Mouse (Mus musculus): Measurements from ENCODE around the gene Sdf2. TPM values are rescaled to one million over a fixed set of nuclear protein-coding genes. Genes with fewer than 3 reads are reported as not detected.

Sdf2 gene
- polyA plus RNA-seq, 1 experiment from 2014 or later, result 103 TPM

- Histone ChIP-seq H3K9me3 (ENCODE audit: control insufficient read depth, low read length) (no peaks in the 10 kb centered on the region), H3K4me1 (replicated peaks; ENCODE audit: control insufficient read depth, insufficient read depth) (no peaks in the 10 kb centered on the region), H3K27ac (replicated peaks) (no peak within 1 kb of the TSS), H3K27me3 (ENCODE audit: control insufficient read depth, insufficient read depth, low read length) (no peaks in the 10 kb centered on the region), H3K4me2 (replicated peaks; ENCODE audit: low read depth) (no peak within 1 kb of the TSS), H3K4me3 (ENCODE audit: low read depth, low read length) (no peak within 1 kb of the TSS), H3K9ac (ENCODE audit: low read length) (no peak within 1 kb of the TSS), H3K36me3 (ENCODE audit: control insufficient read depth, insufficient read depth, low read length) (peaks cover 12% of the 10 kb centered on the region)
- TF ChIP-seq CTCF (IDR thresholded peaks at IDR 0.05; ENCODE audit: low read depth), result no peak
- TF ChIP-seq EP300 (optimal IDR thresholded peaks at IDR 0.05), result no peak
- DNase-seq (ENCODE audit: low spot score), result no peak
- ATAC-seq (ENCODE audit: low FRiP score, low TSS enrichment), result no peak
- WGBS, result 89% methylated on average over 4 of the region's 4 CpGs
These were observed 45.1 kb downstream of the Sdf2 start, which contains the start of gene BC030499 for GRCm38 (mm10) chr11:78290654-78291053. Gene BC030499, plus strand, starts transcription at chr11:78290841.

GRCm38 (mm10) chr11:78294585-78294984 is 49.0 kb downstream of the Sdf2 start:
- Histone ChIP-seq H3K4me2 (replicated peaks; ENCODE audit: low read depth) (no peak overlapping the region), H3K27me3 (ENCODE audit: control insufficient read depth, insufficient read depth, low read length) (no peaks in the 10 kb centered on the region), H3K36me3 (ENCODE audit: control insufficient read depth, insufficient read depth, low read length) (no peaks in the 10 kb centered on the region; the same call in 1 of the 2 replicates), H3K4me1 (replicated peaks; ENCODE audit: control insufficient read depth, insufficient read depth) (no peaks in the 10 kb centered on the region), H3K9ac (ENCODE audit: low read length) (no peak overlapping the region), H3K4me3 (ENCODE audit: low read depth, low read length) (no peak overlapping the region), H3K27ac (replicated peaks) (no peak overlapping the region), H3K9me3 (ENCODE audit: control insufficient read depth, low read length) (no peaks in the 10 kb centered on the region)
- TF ChIP-seq CTCF (IDR thresholded peaks at IDR 0.05; ENCODE audit: low read depth) (no peak), EP300 (optimal IDR thresholded peaks at IDR 0.05) (no peak)
- ATAC-seq (ENCODE audit: low FRiP score, low TSS enrichment), result no peak
- DNase-seq (ENCODE audit: low spot score), result no peak
- 95% methylated on average over 6 of the region's 6 CpGs for WGBS

- peak; percentile 31; the same call in 1 of the 2 replicates for ATAC-seq (ENCODE audit: low FRiP score, low TSS enrichment)
- Histone ChIP-seq H3K4me1 (replicated peaks; ENCODE audit: control insufficient read depth, insufficient read depth) (no peaks in the 10 kb centered on the region), H3K9ac (ENCODE audit: low read length) (0 out of 2 replicates have a peak overlapping the region, but pooled peaks have one; percentile 5), H3K27me3 (ENCODE audit: control insufficient read depth, insufficient read depth, low read length) (no peaks in the 10 kb centered on the region), H3K4me2 (replicated peaks; ENCODE audit: low read depth) (peak overlapping the region; percentile 79), H3K4me3 (ENCODE audit: low read depth, low read length) (peak overlapping the region; percentile 64), H3K27ac (replicated peaks) (no peak overlapping the region), H3K9me3 (ENCODE audit: control insufficient read depth, low read length) (no peaks in the 10 kb centered on the region), H3K36me3 (ENCODE audit: control insufficient read depth, insufficient read depth, low read length) (peaks cover 3% of the 10 kb centered on the region; the same call in 1 of the 2 replicates)
- DNase-seq (ENCODE audit: low spot score), result no peak
- TF ChIP-seq CTCF (IDR thresholded peaks at IDR 0.05; ENCODE audit: low read depth) (no peak), EP300 (optimal IDR thresholded peaks at IDR 0.05) (no peak)
- WGBS, result 59% methylated on average over 7 of the region's 7 CpGs
These were observed 55.4 kb downstream of the Sdf2 start for GRCm38 (mm10) chr11:78300917-78301316.

- Histone ChIP-seq H3K36me3 (ENCODE audit: control insufficient read depth, insufficient read depth, low read length) (peaks cover 3% of the 10 kb centered on the region; the same call in 1 of the 2 replicates), H3K27ac (replicated peaks) (no peak within 1 kb of the TSS), H3K4me3 (ENCODE audit: low read depth, low read length) (peak within 1 kb of the TSS; percentile 64), H3K4me2 (replicated peaks; ENCODE audit: low read depth) (peak within 1 kb of the TSS; percentile 79), H3K9ac (ENCODE audit: low read length) (peak within 1 kb of the TSS; percentile 61), H3K4me1 (replicated peaks; ENCODE audit: control insufficient read depth, insufficient read depth) (no peaks in the 10 kb centered on the region), H3K27me3 (ENCODE audit: control insufficient read depth, insufficient read depth, low read length) (no peaks in the 10 kb centered on the region), H3K9me3 (ENCODE audit: control insufficient read depth, low read length) (no peaks in the 10 kb centered on the region)
- under 1% methylated on average over 49 of the region's 49 CpGs for WGBS
- TF ChIP-seq EP300 (optimal IDR thresholded peaks at IDR 0.05), result no peak
- DNase-seq (ENCODE audit: low spot score), result peak; percentile 90
- peak; percentile 99 for ATAC-seq (ENCODE audit: low FRiP score, low TSS enrichment)
These were observed 56.0 kb downstream of the Sdf2 start, which contains the start of gene Spag5 for GRCm38 (mm10) chr11:78301357-78302084. Gene Spag5, plus strand, starts transcription at chr11:78301529.

Other genes with a start within 250 kb of the Sdf2 start
- 7.3 and 7.9 TPM in 2 replicates for gene Dhrs13, start 213.5 kb upstream of the Sdf2 start, polyA plus RNA-seq (2015; fragmentation: Nextera tagmentation; extraction: Ambion mirVana)
- gene Flot2, start 207.8 kb upstream of the Sdf2 start, polyA plus RNA-seq (2015; fragmentation: Nextera tagmentation; extraction: Ambion mirVana), result 30.9 and 31.5 TPM in 2 replicates
- gene Eral1, start 165.4 kb upstream of the Sdf2 start, polyA plus RNA-seq (2015; fragmentation: Nextera tagmentation; extraction: Ambion mirVana), result 12.8 and 15.0 TPM in 2 replicates
- gene Fam222b, start 151.1 kb upstream of the Sdf2 start, polyA plus RNA-seq (2015; fragmentation: Nextera tagmentation; extraction: Ambion mirVana), result 5.1 and 5.6 TPM in 2 replicates
- gene Traf4, start 80.2 kb upstream of the Sdf2 start, polyA plus RNA-seq (2015; fragmentation: Nextera tagmentation; extraction: Ambion mirVana), result 22.4 and 26.9 TPM in 2 replicates
- 6.4 and 7.4 TPM in 2 replicates for gene Nek8, start 69.1 kb upstream of the Sdf2 start, polyA plus RNA-seq (2015; fragmentation: Nextera tagmentation; extraction: Ambion mirVana)
- gene Tlcd1, start 69.0 kb upstream of the Sdf2 start, polyA plus RNA-seq (2015; fragmentation: Nextera tagmentation; extraction: Ambion mirVana), result 41.3 and 45.6 TPM in 2 replicates
- gene Rpl23a, start 62.2 kb upstream of the Sdf2 start, polyA plus RNA-seq (2015; fragmentation: Nextera tagmentation; extraction: Ambion mirVana), result 1,145 and 1,168 TPM in 2 replicates
- 59.0 and 61.4 TPM in 2 replicates for gene Rab34, start 57.3 kb upstream of the Sdf2 start, polyA plus RNA-seq (2015; fragmentation: Nextera tagmentation; extraction: Ambion mirVana)
- 0.98 and 1.0 TPM in 2 replicates for gene Proca1, start 52.4 kb upstream of the Sdf2 start, polyA plus RNA-seq (2015; fragmentation: Nextera tagmentation; extraction: Ambion mirVana)
- gene Supt6, start 241 bp downstream of the Sdf2 start, polyA plus RNA-seq (2015; fragmentation: Nextera tagmentation; extraction: Ambion mirVana), result 11.1 and 11.7 TPM in 2 replicates
- gene 2610507B11Rik, start 16.0 kb downstream of the Sdf2 start, polyA plus RNA-seq (2015; fragmentation: Nextera tagmentation; extraction: Ambion mirVana), result 54.4 and 74.9 TPM in 2 replicates
- gene BC030499, start 45.1 kb downstream of the Sdf2 start, polyA plus RNA-seq (2015; fragmentation: Nextera tagmentation; extraction: Ambion mirVana), result not detected in 2 replicates
- gene Spag5, start 55.8 kb downstream of the Sdf2 start, polyA plus RNA-seq (2015; fragmentation: Nextera tagmentation; extraction: Ambion mirVana), result 4.4 and 5.7 TPM in 2 replicates
- 15.0 and 17.1 TPM in 2 replicates for gene Aldoc, start 77.2 kb downstream of the Sdf2 start, polyA plus RNA-seq (2015; fragmentation: Nextera tagmentation; extraction: Ambion mirVana)
- 36.2 and 38.7 TPM in 2 replicates for gene Pigs, start 82.7 kb downstream of the Sdf2 start, polyA plus RNA-seq (2015; fragmentation: Nextera tagmentation; extraction: Ambion mirVana)
- 26.5 and 27.9 TPM in 2 replicates for gene Unc119, start 97.7 kb downstream of the Sdf2 start, polyA plus RNA-seq (2015; fragmentation: Nextera tagmentation; extraction: Ambion mirVana)
- 1.9 and 2.6 TPM in 2 replicates for gene Foxn1, start 140.8 kb downstream of the Sdf2 start, polyA plus RNA-seq (2015; fragmentation: Nextera tagmentation; extraction: Ambion mirVana)
- 0.23 and 0.39 TPM in 2 replicates for gene Slc13a2, start 176.5 kb downstream of the Sdf2 start, polyA plus RNA-seq (2015; fragmentation: Nextera tagmentation; extraction: Ambion mirVana)
- 16.4 and 16.9 TPM in 2 replicates for gene Slc46a1, start 220.0 kb downstream of the Sdf2 start, polyA plus RNA-seq (2015; fragmentation: Nextera tagmentation; extraction: Ambion mirVana)

All from stomach, postnatal 0 days (tissue).